Mouse (Mus musculus): ENCODE results near the gene Dvl1. TPM values are rescaled to one million over a fixed set of nuclear protein-coding genes. Genes with fewer than 3 reads are reported as not detected.

The Dvl1 gene
- polyA plus RNA-seq, 1 experiment from 2014 or later = 10.6 TPM

GRCm38 (mm10) chr4:155830596-155830995, 16.6 kb upstream of the Dvl1 start:
- 56% methylated on average over 8 of the region's 8 CpGs for WGBS
- Histone ChIP-seq H3K9me3 (no peaks in the 10 kb centered on the region), H3K4me2 (replicated peaks) (peak overlapping the region; percentile 98; the same call in 1 of the 2 replicates), H3K4me3 (peak overlapping the region; percentile 78), H3K27ac (replicated peaks) (peak overlapping the region; percentile 92; the same call in 1 of the 2 replicates), H3K4me1 (peaks cover 29% of the 10 kb centered on the region), H3K36me3 (peaks cover 24% of the 10 kb centered on the region), H3K9ac (replicated peaks) (no peak overlapping the region), H3K27me3 (no peaks in the 10 kb centered on the region)
- no peak for ATAC-seq (replicated peaks)

DNA sequence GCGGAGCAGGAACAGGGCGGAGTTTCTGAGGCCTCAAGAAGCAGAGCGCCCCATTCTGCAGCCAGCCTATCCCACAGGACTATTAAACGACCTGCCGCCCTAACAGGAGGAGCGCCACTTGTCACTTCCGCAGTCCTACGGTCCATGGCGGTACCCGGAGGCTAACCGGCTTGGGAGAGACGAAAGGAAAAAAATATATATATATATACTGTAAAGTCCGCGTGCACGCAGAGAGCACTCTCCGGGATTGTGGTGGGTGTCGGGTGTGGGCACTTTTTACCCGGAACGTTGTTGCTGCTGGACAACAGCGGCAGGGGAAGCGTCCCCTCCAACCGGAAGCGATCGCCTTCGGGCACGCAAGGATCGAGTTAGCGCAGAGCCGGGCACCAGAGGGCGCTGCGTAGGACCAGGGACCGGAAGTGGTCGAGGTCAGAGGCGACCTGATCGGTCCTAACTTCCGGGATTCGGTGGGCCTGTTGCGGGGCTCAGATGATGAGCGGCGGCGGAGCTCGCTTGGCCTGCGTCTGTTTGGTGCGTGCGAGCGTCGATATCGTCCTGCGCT, 15.9 kb upstream of the Dvl1 start, which contains the start of gene Aurkaip1:
Gene Aurkaip1, plus strand, starts transcription at position 68 of the 562 bp plus-strand sequence.
- peak within 1 kb of the TSS; percentile 98 for H3K4me2 ChIP-seq (replicated peaks)
- under 1% methylated on average over 49 of the region's 49 CpGs for WGBS

GRCm38 (mm10) chr4:155831831-155832230, 15.4 kb upstream of the Dvl1 start:
- H3K27ac ChIP-seq (replicated peaks) = peak overlapping the region; percentile 92
- peak overlapping the region; percentile 98 for H3K4me2 ChIP-seq (replicated peaks)
- H3K9me3 ChIP-seq = no peaks in the 10 kb centered on the region
- 1% methylated on average over 25 of the region's 25 CpGs for WGBS
- peaks cover 29% of the 10 kb centered on the region for H3K4me1 ChIP-seq
- peak overlapping the region; percentile 78 for H3K4me3 ChIP-seq
- peaks cover 15% of the 10 kb centered on the region for H3K36me3 ChIP-seq
- H3K9ac ChIP-seq (replicated peaks) = peak overlapping the region; percentile 78
- no peaks in the 10 kb centered on the region for H3K27me3 ChIP-seq
- no peak for ATAC-seq (replicated peaks)

More for the DNA sequence above, 15.9 kb upstream of the Dvl1 start, which contains the start of gene Aurkaip1:
- no peaks in the 10 kb centered on the region for H3K9me3 ChIP-seq
- peaks cover 29% of the 10 kb centered on the region for H3K4me1 ChIP-seq
- no peaks in the 10 kb centered on the region for H3K27me3 ChIP-seq
- peaks cover 21% of the 10 kb centered on the region for H3K36me3 ChIP-seq
- peak within 1 kb of the TSS; percentile 92 for H3K27ac ChIP-seq (replicated peaks)
- ATAC-seq (replicated peaks) = peak; percentile 94
- H3K9ac ChIP-seq (replicated peaks) = peak within 1 kb of the TSS; percentile 78
- peak within 1 kb of the TSS; percentile 78 for H3K4me3 ChIP-seq

DNA sequence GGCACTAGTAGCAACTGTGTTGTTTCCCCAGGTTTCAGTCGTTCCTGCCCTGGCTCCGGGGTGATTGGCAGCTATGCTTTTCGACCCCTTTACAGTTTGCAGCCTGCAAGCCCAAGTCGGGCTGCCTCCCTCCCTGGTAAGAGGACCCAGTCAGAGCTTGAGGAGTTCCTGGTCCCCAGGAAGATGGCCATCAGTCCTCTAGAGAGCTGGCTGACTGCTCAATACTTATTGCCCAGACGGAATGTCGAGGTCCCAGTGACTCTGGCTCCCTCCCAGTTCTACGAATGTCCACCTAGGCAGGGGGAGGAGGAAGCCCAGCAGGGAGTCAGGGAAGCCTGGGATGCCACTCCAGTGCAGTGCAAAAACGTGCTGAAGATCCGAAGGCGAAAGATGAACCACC, 14.9 kb upstream of the Dvl1 start:
- Histone ChIP-seq H3K27ac (replicated peaks) (no peak overlapping the region), H3K4me3 (peak overlapping the region; percentile 78), H3K36me3 (peaks cover 11% of the 10 kb centered on the region; the same call in 1 of the 2 replicates), H3K4me2 (replicated peaks) (peak overlapping the region; percentile 98), H3K27me3 (no peaks in the 10 kb centered on the region), H3K9me3 (no peaks in the 10 kb centered on the region), H3K4me1 (peaks cover 29% of the 10 kb centered on the region), H3K9ac (replicated peaks) (peak overlapping the region; percentile 78)
- ATAC-seq (replicated peaks) = no peak
- WGBS = 60% methylated on average over 10 of the region's 10 CpGs

DNA sequence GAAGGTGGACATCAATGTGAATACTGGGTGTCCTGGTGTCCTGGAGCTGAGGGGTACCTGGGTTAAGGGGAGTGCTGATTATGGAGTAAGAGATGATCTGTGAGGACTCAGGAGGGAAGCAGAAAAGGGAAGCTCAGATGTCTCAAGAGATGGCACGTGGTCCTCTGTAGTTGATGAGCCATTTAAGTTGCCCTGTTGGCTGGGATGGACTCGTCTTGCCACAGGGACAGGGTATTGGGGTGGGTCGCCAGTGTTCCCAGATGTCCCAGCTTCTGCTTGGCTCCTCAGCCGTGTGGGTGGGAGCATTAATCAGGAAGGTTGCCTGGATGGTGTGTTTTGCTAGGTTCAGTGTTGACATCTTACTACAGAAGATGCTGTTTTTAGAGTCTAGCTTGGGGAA, 14.0 kb upstream of the Dvl1 start:
- Histone ChIP-seq H3K27ac (replicated peaks) (no peak overlapping the region), H3K27me3 (no peaks in the 10 kb centered on the region), H3K4me3 (no peak overlapping the region), H3K9me3 (no peaks in the 10 kb centered on the region), H3K4me2 (replicated peaks) (no peak overlapping the region), H3K4me1 (peaks cover 29% of the 10 kb centered on the region), H3K36me3 (0 out of 2 replicates have a peak, but pooled peaks cover 5% of the 10 kb centered on the region), H3K9ac (replicated peaks) (no peak overlapping the region)
- WGBS = 90% methylated on average over 4 of the region's 4 CpGs
- no peak for ATAC-seq (replicated peaks)

DNA sequence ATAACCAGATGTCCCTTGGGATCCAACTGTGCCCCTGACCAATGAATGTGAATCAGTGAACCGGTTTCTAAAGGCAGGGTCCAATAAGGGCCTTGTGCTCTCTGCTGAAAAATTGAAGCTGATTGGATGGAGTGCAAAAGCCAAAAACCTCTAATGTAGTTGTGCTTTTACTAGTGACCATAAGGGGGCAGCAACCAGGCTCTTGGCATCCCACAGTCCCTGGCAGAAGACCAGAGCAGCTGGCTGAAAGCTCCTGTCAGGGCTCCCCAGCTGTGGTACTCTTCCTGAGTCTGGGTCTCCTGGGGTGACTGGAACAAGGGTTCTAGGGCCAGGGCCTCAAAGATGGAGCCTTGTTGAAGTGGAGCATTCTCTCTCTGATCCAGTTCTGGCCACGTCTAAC, 13.4 kb upstream of the Dvl1 start:
- Histone ChIP-seq H3K9me3 (no peaks in the 10 kb centered on the region), H3K27me3 (no peaks in the 10 kb centered on the region), H3K4me2 (replicated peaks) (no peak overlapping the region), H3K27ac (replicated peaks) (peak overlapping the region; percentile 58), H3K4me3 (no peak overlapping the region), H3K36me3 (0 out of 2 replicates have a peak, but pooled peaks cover 5% of the 10 kb centered on the region), H3K9ac (replicated peaks) (peak overlapping the region; percentile 8; the same call in 1 of the 2 replicates), H3K4me1 (peaks cover 29% of the 10 kb centered on the region)
- 35% methylated on average over 2 of the region's 2 CpGs for WGBS
- ATAC-seq (replicated peaks) = no peak

GRCm38 (mm10) chr4:155837404-155838010, 9.7 kb upstream of the Dvl1 start:
- peaks cover 38% of the 10 kb centered on the region for H3K4me1 ChIP-seq
- WGBS = 83% methylated on average over 11 of the region's 11 CpGs

GRCm38 (mm10) chr4:155838187-155839153, 8.7 kb upstream of the Dvl1 start:
- H3K36me3 ChIP-seq = 0 out of 2 replicates have a peak, but pooled peaks cover 5% of the 10 kb centered on the region
- peaks cover 29% of the 10 kb centered on the region for H3K4me1 ChIP-seq
- 66% methylated on average over 8 of the region's 8 CpGs for WGBS
- H3K27me3 ChIP-seq = peaks cover 13% of the 10 kb centered on the region
- no peak overlapping the region for H3K4me3 ChIP-seq
- H3K27ac ChIP-seq (replicated peaks) = no peak overlapping the region
- H3K4me2 ChIP-seq (replicated peaks) = no peak overlapping the region
- no peak overlapping the region for H3K9ac ChIP-seq (replicated peaks)
- ATAC-seq (replicated peaks) = no peak
- H3K9me3 ChIP-seq = no peaks in the 10 kb centered on the region

More at GRCm38 (mm10) chr4:155837404-155838010, 9.7 kb upstream of the Dvl1 start:
- no peak overlapping the region for H3K9ac ChIP-seq (replicated peaks)
- H3K27me3 ChIP-seq = peaks cover 13% of the 10 kb centered on the region
- H3K27ac ChIP-seq (replicated peaks) = no peak overlapping the region
- ATAC-seq (replicated peaks) = no peak
- H3K9me3 ChIP-seq = no peaks in the 10 kb centered on the region
- H3K4me2 ChIP-seq (replicated peaks) = no peak overlapping the region
- no peak overlapping the region for H3K4me3 ChIP-seq
- 0 out of 2 replicates have a peak, but pooled peaks cover 5% of the 10 kb centered on the region for H3K36me3 ChIP-seq

DNA sequence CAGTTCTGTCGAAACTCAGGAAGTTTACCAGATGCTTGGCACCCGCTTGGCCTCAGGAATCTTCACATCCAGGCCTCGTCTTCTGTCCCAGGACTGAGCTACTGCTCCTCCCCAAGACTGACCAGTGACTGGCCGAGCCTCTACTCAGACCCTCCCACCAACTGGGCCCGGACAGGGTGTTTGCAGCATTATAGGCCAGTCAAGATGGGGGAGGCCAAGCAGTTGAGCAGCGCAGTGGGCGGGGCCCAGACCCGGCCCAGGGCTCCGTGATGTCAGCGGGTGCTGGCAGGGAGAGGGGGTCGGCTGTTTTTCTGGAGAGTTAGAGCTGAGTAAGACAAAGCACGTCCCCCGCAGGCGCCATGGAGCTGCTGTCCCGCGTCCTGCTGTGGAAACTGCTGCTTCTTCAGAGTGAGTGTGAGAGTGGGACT, 7.7 kb upstream of the Dvl1 start, which contains the start of gene Mxra8:
Gene Mxra8, plus strand, starts transcription at position 198 of the 428 bp plus-strand sequence.
- WGBS = 2% methylated on average over 16 of the region's 16 CpGs
- Histone ChIP-seq H3K27ac (replicated peaks) (no peak within 1 kb of the TSS), H3K36me3 (0 out of 2 replicates have a peak, but pooled peaks cover 5% of the 10 kb centered on the region), H3K4me2 (replicated peaks) (peak within 1 kb of the TSS; percentile 50), H3K9me3 (no peaks in the 10 kb centered on the region), H3K4me1 (peaks cover 20% of the 10 kb centered on the region), H3K27me3 (peaks cover 13% of the 10 kb centered on the region), H3K4me3 (peak within 1 kb of the TSS; percentile 33), H3K9ac (replicated peaks) (peak within 1 kb of the TSS; percentile 37; the same call in 1 of the 2 replicates)
- peak; percentile 54; the same call in 1 of the 2 replicates for ATAC-seq (replicated peaks)

- Histone ChIP-seq H3K4me3 (peak overlapping the region; percentile 33), H3K36me3 (no peaks in the 10 kb centered on the region), H3K4me1 (peaks cover 20% of the 10 kb centered on the region), H3K9ac (replicated peaks) (peak overlapping the region; percentile 37), H3K27ac (replicated peaks) (no peak overlapping the region), H3K9me3 (no peaks in the 10 kb centered on the region), H3K27me3 (peaks cover 13% of the 10 kb centered on the region), H3K4me2 (replicated peaks) (peak overlapping the region; percentile 50)
- 9% methylated on average over 8 of the region's 8 CpGs for WGBS
- peak; percentile 27; the same call in 1 of the 2 replicates for ATAC-seq (replicated peaks)
Observed at GRCm38 (mm10) chr4:155840076-155841002, 6.9 kb upstream of the Dvl1 start.
